Mouse (Mus musculus) right cerebral cortex, postnatal 10 days (tissue): ENCODE measurements around the gene Amy1.
"Not testable (repeated sequence)": the region's sequence is repeated elsewhere in the genome, so short reads cannot be mapped to it uniquely, and the experiment has no call there.

ENCODE experiments used
- DNase-seq, 2 experiments: peaks; one replicate each; pipeline ENCODE4 v3.0.0; 2021; ENCODE audit warnings: low spot score in 2 of 2

The Amy1 gene

GRCm38 (mm10) chr3:113606599-113606998 is at the start of gene Amy1:
Amy1 (minus strand) TSS chr3:113606699.
- no peak for DNase-seq

GRCm38 (mm10) chr3:113654335-113654734 is 47.8 kb upstream of the Amy1 start:
- no peak for DNase-seq

- DNase-seq, result peak in 1 of 2 experiments; percentile 28
Observed at GRCm38 (mm10) chr3:113651386-113651785, 44.9 kb upstream of the Amy1 start.

- no peak for DNase-seq
Observed at GRCm38 (mm10) chr3:113639545-113639944, 33.0 kb upstream of the Amy1 start.

- DNase-seq, result no peak
Observed at GRCm38 (mm10) chr3:113634220-113634619, 27.7 kb upstream of the Amy1 start.

GRCm38 (mm10) chr3:113631611-113632010 is 25.1 kb upstream of the Amy1 start:
- no peak for DNase-seq

- no peak for DNase-seq
Observed at GRCm38 (mm10) chr3:113630564-113630963, 24.1 kb upstream of the Amy1 start.

- peak; percentile 96 to 98 for DNase-seq
Observed at GRCm38 (mm10) chr3:113629606-113630359, 23.3 kb upstream of the Amy1 start, which contains the start of gene Rnpc3. Rnpc3 (minus strand) TSS chr3:113630149.

GRCm38 (mm10) chr3:113590844-113591243 is 15.7 kb downstream of the Amy1 start:
- DNase-seq, result no peak

- no peak for DNase-seq
Observed at GRCm38 (mm10) chr3:113574578-113574977, 31.9 kb downstream of the Amy1 start.

- DNase-seq, result no peak
Observed at GRCm38 (mm10) chr3:113574138-113574537, 32.4 kb downstream of the Amy1 start.

GRCm38 (mm10) chr3:113572158-113572557 is 34.3 kb downstream of the Amy1 start:
- DNase-seq, result no peak

- DNase-seq, result no peak
Observed at GRCm38 (mm10) chr3:113539692-113540091, 66.8 kb downstream of the Amy1 start.

GRCm38 (mm10) chr3:113532328-113532727 is 74.2 kb downstream of the Amy1 start, which contains the start of gene Amy2a1:
Amy2a1 (minus strand) TSS chr3:113532428.
- DNase-seq, result not testable (repeated sequence)
